Mouse (Mus musculus) c-Kit-negative CD71-positive TER-119-positive erythroid progenitor cells, embryonic 14.5 days (primary cell): Measurements from ENCODE around the gene Dnaja3.
"Not testable (repeated sequence)": the region's sequence is repeated elsewhere in the genome, so short reads cannot be mapped to it uniquely, and the experiment has no call there.

ENCODE experiments used
- DNase-seq: peaks from one replicate; pipeline ENCODE4 v3.0.0-alpha.2; 2013; ENCODE audit warnings: low read depth, low spot score

The Dnaja3 gene

GRCm38 (mm10) chr16:4665726-4666125 lies 25.9 kb downstream of the Dnaja3 start:
- DNase-seq = no peak

GRCm38 (mm10) chr16:4667190-4667808 lies 27.5 kb downstream of the Dnaja3 start:
- DNase-seq = peak; percentile 71

DNA sequence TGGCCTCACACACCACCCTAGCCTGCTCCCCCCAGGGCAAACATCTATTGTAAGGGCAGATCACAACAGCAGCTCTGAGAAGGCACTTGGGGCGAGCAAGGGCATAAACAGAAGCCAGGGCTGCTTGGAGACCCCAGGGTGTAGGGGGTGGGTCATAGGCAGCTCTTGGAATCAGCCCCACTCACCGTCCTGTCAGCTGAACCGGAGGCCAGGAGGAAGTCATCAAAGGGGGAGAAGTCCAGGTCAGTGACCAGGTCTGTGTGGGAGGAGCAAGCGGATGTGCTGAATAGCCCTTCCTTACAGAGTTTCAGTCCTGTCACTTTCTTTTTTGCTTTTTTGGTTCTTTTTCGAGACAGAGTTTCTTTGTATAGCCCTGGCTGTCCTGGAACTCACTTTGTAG lies 30.5 kb downstream of the Dnaja3 start:
- no peak for DNase-seq

DNA sequence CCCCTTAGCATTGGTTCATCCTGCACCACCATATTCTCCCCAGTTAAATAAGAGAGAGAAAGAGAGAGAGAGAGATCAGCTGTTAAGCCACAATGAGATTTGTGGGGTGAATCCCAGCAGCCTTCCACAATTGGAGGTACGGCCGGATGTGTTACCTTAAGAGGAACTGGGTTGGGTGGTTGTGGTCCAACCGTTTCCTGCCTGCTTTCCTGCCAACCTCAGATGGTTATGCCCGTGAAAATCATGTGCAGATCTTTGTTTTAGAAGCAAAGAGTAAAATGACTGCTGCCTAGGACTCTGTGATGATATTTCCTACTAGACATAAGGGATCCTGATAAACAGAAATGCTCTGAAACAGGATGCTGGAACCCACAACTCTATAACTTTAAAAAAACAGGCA lies 34.3 kb downstream of the Dnaja3 start:
- no peak for DNase-seq

DNA sequence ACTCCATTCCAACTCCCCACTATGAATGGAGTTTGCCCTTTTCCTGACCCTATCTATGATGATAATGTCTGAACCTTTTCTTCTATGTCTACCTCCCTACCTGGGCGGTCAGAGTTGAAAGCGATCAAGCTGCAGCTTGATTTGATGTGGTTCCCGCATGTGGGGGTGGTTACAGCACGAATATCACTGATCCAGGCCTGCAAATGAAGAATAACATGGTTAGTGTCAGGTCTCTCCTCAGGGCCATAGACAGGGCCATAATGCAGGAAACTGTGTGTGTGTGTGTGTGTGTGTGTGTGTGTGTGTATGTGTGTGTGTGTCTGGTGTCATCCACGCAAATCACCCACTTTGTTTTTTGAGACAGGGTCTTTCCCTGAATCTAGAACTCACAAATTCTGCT lies 37.0 kb downstream of the Dnaja3 start:
- DNase-seq = no peak

DNA sequence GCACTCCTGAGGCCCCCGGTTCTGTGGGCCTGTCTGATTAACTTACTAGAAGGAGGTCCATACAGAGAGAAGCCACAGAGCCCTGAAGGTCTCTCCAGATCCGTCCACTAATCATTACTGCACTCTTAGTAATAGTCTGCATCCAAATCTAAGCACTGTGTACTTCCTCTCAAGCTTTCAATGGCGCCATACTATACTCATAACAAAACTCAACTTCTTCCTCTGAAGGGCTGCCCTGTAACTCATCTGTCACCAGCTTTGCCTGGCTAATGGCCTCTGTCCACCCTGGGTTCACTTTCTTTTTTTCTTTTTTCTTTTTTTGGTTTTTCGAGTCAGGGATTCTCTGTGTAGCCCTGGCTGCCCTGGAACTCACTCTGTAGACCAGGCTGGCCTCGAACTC lies 38.3 kb downstream of the Dnaja3 start:
- no peak for DNase-seq

DNA sequence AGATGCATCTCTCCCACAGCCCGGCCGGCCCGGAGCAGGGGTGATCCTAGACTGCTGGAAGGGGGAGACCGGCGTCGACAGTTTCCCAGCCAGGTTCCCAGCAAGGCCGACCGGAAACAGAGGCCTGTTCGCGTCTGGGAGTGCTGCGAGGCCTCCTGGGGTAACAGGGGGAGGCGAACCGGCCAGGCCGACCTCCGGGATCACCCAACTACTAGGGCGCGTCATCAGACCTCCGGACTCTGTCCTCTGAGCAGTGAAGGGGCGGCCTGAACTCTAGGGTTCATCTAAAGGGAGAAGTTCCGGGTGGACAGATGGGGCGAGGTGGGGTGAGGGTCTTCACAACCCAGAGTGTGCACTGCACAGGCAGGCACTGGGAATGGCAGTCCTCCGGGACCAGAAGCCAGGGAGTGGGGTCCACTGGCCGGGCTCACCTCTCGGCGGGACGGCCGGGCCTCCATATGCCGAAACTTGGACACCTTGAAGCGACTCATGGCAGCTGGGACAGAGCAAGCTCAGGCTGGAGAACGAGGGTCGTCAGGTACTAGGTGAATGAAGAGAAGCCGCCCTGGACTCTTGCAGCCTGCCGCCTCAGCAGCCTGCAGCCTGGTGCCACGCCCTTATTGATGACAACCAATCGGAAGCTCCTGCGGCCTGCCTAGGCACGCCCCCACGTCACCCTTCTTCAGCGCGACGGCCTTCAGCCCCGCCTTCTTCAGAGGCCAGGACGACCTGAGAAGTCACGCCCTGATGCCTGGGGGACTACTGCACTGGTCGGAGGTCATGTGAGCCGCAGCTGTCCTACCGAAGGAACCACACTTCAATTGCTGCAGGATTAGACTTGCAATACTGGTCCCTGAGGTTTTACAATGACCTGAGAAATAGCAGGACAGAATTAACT lies 39.6 kb downstream of the Dnaja3 start, which contains the start of gene Coro7:
Gene Coro7 (minus strand): TSS at position 657 of the 898 bp plus-strand sequence.
- DNase-seq = peak; percentile 93

DNA sequence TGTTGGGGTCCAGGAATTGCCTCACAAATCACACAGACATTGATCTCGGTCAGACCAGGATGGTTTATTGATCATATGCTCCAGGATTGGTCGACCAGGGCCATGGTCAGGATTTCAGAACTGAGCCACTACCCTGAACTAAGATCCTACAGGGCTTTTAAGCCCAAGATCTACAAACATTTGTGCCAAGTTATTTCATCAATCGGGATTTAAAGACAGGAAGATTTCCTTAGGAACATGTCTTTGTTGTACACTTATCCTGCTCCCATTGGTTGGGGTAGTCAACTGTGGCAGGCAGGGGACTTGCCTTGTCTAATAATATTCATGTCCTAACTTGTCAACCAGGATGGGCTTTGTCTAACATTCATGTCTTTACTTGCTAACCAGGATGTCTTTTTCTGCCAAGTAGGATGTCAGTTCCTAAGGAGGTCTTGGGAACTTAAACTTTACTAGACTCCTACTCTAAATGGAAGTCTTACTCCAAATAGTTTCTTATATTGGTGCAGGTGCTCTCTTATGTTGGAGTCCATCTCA lies 41.2 kb downstream of the Dnaja3 start:
- DNase-seq = not testable (repeated sequence)

- no peak for DNase-seq
Observed at GRCm38 (mm10) chr16:4682628-4683179, 42.9 kb downstream of the Dnaja3 start.

GRCm38 (mm10) chr16:4683193-4683580 lies 43.4 kb downstream of the Dnaja3 start:
- DNase-seq = no peak

- DNase-seq = peak; percentile 92
Observed at GRCm38 (mm10) chr16:4683581-4684456, 44.0 kb downstream of the Dnaja3 start.

GRCm38 (mm10) chr16:4684457-4684791 lies 44.6 kb downstream of the Dnaja3 start:
- no peak for DNase-seq

DNA sequence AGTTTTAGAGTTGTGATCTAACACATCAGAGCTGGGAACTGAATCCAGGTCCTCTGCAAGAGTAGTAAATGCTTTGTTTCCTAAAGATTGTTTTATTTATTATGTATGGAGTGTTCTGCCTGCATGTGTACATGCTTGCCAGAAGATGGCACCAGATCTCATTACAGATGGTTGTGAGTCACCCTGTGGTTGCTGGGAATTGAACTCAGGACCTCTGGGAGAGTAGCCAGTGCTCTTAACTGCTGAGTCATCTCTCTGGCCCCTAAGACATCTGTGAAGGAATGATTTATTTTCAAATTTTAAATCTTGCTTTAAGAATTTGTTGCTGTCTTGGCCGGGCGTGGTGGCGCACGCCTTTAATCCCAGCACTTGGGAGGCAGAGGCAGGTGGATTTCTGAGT lies 49.6 kb downstream of the Dnaja3 start:
- not testable (repeated sequence) for DNase-seq

- DNase-seq = no peak
Observed at GRCm38 (mm10) chr16:4701211-4701610, 61.4 kb downstream of the Dnaja3 start.

- no peak for DNase-seq
Observed at GRCm38 (mm10) chr16:4702646-4703045, 62.9 kb downstream of the Dnaja3 start.

- no peak for DNase-seq
Observed at GRCm38 (mm10) chr16:4705541-4705940, 65.8 kb downstream of the Dnaja3 start.

DNA sequence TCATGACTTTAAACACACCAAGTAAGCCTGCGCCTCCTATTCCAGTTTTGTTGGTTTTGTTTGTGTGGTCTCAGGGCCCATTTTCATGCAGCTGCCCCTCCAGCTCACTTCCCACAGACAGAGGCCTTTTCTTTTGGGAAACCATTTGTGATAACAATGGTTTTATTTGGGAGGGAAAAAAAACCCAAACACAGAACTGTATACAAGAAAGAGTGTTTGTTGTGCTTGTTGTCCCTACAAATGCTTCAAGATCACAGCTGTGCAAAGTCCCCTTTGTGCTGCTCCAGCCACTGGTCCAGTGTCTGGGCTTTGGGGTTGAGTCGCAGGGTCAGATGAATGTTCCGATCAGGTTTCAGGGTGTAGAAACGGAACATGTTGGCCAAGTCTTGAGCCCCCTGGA lies 71.4 kb downstream of the Dnaja3 start:
- no peak for DNase-seq

DNA sequence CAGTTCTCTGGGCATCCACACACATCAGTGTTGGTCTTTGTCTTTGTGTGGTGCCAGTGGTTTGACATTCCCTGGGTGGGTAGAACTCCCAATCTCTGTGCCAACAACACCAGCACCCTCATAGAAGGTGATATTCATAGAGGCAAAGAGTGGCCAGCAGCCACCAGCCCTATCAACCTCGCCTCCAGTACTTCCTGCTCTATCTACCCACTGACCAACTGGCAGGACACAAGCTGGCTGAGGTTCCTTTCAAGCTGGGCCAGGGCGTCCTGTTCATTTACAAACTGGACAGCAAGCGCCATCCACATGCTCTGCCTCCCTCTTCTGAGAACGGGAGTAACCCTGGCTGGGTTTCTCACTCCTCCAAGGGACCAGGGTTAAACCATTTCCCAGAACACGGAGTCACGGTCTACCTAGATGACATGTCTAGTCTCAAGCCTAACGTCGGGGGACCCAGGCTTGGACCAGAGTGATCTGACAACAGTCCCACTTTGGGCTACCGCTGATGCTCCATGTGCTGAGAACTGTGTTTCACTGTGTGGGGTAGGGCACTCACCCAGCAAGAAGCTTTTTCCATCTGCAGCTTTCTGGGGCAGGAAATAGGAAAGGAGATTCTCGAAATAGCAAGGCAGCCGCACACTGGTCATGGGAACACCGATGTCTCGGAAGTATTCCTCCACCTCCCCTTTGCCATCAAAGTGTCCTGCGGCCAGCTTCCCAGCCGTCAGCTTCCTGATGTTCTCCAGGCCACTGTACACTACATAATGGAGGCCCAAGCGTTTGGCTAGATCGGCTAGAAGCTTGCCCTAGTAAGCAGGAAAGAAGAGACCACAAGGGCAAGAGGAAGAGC lies 74.3 kb downstream of the Dnaja3 start:
- no peak for DNase-seq

DNA sequence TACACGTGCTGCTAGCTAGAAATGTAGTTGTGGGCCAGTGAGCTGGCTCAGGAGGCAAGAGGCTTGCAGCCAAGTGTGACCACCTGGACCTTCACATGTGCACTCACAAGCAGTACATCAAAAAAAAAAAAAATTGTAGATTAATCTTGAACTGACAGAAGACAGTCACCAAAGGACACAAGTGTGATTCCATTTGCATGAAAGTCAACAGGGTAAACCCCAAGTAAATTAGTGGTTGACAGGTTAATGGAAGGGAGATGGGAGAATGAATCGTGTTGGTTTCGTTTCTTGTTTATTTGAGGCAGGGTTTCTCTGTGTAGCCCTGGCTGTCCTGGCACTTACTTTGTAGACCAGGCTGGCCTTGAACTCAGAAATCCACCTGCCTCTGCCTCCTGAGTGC lies 78.1 kb downstream of the Dnaja3 start:
- DNase-seq = no peak

GRCm38 (mm10) chr16:4718753-4719518 lies 79.1 kb downstream of the Dnaja3 start, which contains the start of gene Nmral1:
Gene Nmral1 (minus strand): TSS chr16:4719356.
- peak; percentile 56 for DNase-seq
